ENCODE assay signal across 15 mouse cellular contexts in the genomic region with DNA sequence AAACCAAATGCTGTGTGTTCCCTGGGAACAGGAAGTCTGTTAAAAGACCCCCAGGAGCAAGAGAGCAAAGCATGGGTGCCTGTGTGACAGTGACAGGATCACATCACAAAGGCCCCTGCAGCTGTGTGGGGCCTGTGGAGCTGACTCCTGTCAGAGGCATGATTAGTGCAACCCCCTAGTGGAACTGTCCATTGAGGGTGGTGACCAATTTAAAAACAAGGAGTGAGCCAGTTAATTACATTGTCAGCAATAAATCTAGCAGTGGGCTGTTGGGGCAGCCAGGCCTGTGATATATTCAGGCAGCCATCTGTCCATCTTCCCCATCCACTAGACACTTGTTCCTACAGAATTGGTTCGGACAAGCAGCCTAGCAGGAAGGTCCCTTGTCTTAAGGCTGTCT.
A peak's percentile ranks its signal among the peaks of the same experiment; 100 is the strongest.
DNase-seq lines count a peak whose midpoint lies in the region; ATAC-seq and TF ChIP-seq lines count a peak whose summit lies in the region.
"Had no signal": no experiment of that assay in that cellular context is flagged by ENCODE, and none has a peak within 500 bp of the region (broad histone marks: within the 10 kb centered on the region; RNA-seq: fewer than 3 reads in every experiment).

No protein-coding gene starts in this region.

- WGBS in forebrain, embryonic 10.5 days, result 48% methylated on average over 1 of the region's 1 CpGs
- 29% methylated on average over 1 of the region's 1 CpGs for WGBS in forebrain, postnatal 0 days
- 13% methylated on average over 1 of the region's 1 CpGs for WGBS in neural tube, embryonic 15.5 days
- WGBS in midbrain, embryonic 14.5 days, result 29% methylated on average over 1 of the region's 1 CpGs

- intact Hi-C loops in gastrocnemius, adult 2 months (cut with DNase I), result no loop called here

- no peak overlapping the region for H3K4me2 ChIP-seq in forebrain, postnatal 0 days (ENCODE audit: low read depth)
- no peak overlapping the region for H3K4me2 ChIP-seq in neural tube, embryonic 15.5 days
- no peak overlapping the region for H3K4me2 ChIP-seq in midbrain, embryonic 14.5 days (ENCODE audit: low read length)
- H3K4me2 ChIP-seq: heart, embryonic 13.5 days had no signal

- no peak for ATAC-seq in forebrain, postnatal 0 days
- no peak for ATAC-seq in neural tube, embryonic 15.5 days (ENCODE audit: low FRiP score)
- ATAC-seq in midbrain, embryonic 14.5 days (ENCODE audit: low FRiP score, low TSS enrichment), result peak; percentile 24; the same call in 1 of the 2 replicates
- ATAC-seq: Patski had no signal

- no peak overlapping the region for H3K9ac ChIP-seq in forebrain, postnatal 0 days
- H3K9ac ChIP-seq in neural tube, embryonic 15.5 days (replicated peaks), result no peak overlapping the region
- no peak overlapping the region for H3K9ac ChIP-seq in midbrain, embryonic 14.5 days (replicated peaks; ENCODE audit: low read length)
- H3K9ac ChIP-seq: heart, embryonic 13.5 days had no signal

- DNase-seq in forebrain, embryonic 10.5 days (ENCODE audit: extremely low spot score, low spot score), result no peak
- no peak for DNase-seq in forebrain, postnatal 0 days
- peak; percentile 37 for DNase-seq in neural tube, embryonic 10.5 days (ENCODE audit: extremely low spot score, low spot score)
- DNase-seq in midbrain, embryonic 14.5 days, result no peak
- DNase-seq in gastrocnemius, adult 2 months, result no peak
- DNase-seq in layer of hippocampus, postnatal 14 days (ENCODE audit: low spot score in 2 of 2), result no peak
- DNase-seq in spleen, adult 18-20 months, result no peak
- DNase-seq: cerebellum, adult 18-20 months; kidney, adult 18-20 months; layer of hippocampus, adult 9-11 months; lung, postnatal 4 days; thymus, postnatal 25 days had no signal

- H3K27ac ChIP-seq in forebrain, embryonic 10.5 days, result peak overlapping the region; percentile 41; the same call in 1 of the 2 replicates
- no peak overlapping the region for H3K27ac ChIP-seq in forebrain, postnatal 0 days (ENCODE audit: low read depth, low read length)
- H3K27ac ChIP-seq in neural tube, embryonic 15.5 days (replicated peaks), result no peak overlapping the region
- H3K27ac ChIP-seq in midbrain, embryonic 14.5 days (replicated peaks; ENCODE audit: low read depth, low read length), result no peak overlapping the region
- H3K27ac ChIP-seq in gastrocnemius, adult 2 months, result no peak overlapping the region
- H3K27ac ChIP-seq: heart, embryonic 13.5 days had no signal

- H3K36me3 ChIP-seq in forebrain, embryonic 10.5 days (replicated peaks), result no peaks in the 10 kb centered on the region
- no peaks in the 10 kb centered on the region for H3K36me3 ChIP-seq in forebrain, postnatal 0 days (ENCODE audit: insufficient read depth)
- H3K36me3 ChIP-seq in neural tube, embryonic 15.5 days, result no peaks in the 10 kb centered on the region
- H3K36me3 ChIP-seq in midbrain, embryonic 14.5 days (ENCODE audit: control insufficient read depth, insufficient read depth, low read length), result no peaks in the 10 kb centered on the region
- H3K36me3 ChIP-seq: heart, embryonic 13.5 days had no signal

- TF ChIP-seq CTCF in forebrain, postnatal 0 days (IDR thresholded peaks at IDR 0.05; ENCODE audit: low read depth), result no peak
- TF ChIP-seq CTCF in gastrocnemius, adult 2 months (IDR thresholded peaks at IDR 0.05), result no peak

- no peak overlapping the region for H3K4me3 ChIP-seq in forebrain, embryonic 10.5 days
- H3K4me3 ChIP-seq in forebrain, postnatal 0 days (ENCODE audit: low read depth, low read length), result no peak overlapping the region
- no peak overlapping the region for H3K4me3 ChIP-seq in neural tube, embryonic 15.5 days (replicated peaks)
- H3K4me3 ChIP-seq in midbrain, embryonic 14.5 days (replicated peaks; ENCODE audit: low read depth, low read length), result no peak overlapping the region
- H3K4me3 ChIP-seq in gastrocnemius, adult 2 months, result no peak overlapping the region
- H3K4me3 ChIP-seq: heart, embryonic 13.5 days had no signal

- H3K27me3 ChIP-seq in forebrain, embryonic 10.5 days (ENCODE audit: poor library complexity, severe bottlenecking), result no peaks in the 10 kb centered on the region
- no peaks in the 10 kb centered on the region for H3K27me3 ChIP-seq in forebrain, postnatal 0 days (ENCODE audit: insufficient read depth, low read length)
- H3K27me3 ChIP-seq in neural tube, embryonic 15.5 days (replicated peaks), result no peaks in the 10 kb centered on the region
- no peaks in the 10 kb centered on the region for H3K27me3 ChIP-seq in midbrain, embryonic 14.5 days (ENCODE audit: control insufficient read depth, insufficient read depth, low read length)
- H3K27me3 ChIP-seq: heart, embryonic 13.5 days; Patski had no signal

- H3K4me1 ChIP-seq in forebrain, embryonic 10.5 days, result peaks cover 22% of the 10 kb centered on the region
- no peaks in the 10 kb centered on the region for H3K4me1 ChIP-seq in forebrain, postnatal 0 days (ENCODE audit: insufficient read depth)
- H3K4me1 ChIP-seq in neural tube, embryonic 15.5 days, result no peaks in the 10 kb centered on the region; the same call in 1 of the 2 replicates
- H3K4me1 ChIP-seq in midbrain, embryonic 14.5 days (ENCODE audit: control insufficient read depth, insufficient read depth, low read length), result no peaks in the 10 kb centered on the region
- H3K4me1 ChIP-seq: heart, embryonic 13.5 days had no signal

- H3K9me3 ChIP-seq in forebrain, embryonic 10.5 days, result no peaks in the 10 kb centered on the region
- H3K9me3 ChIP-seq in forebrain, postnatal 0 days (ENCODE audit: low read length), result no peaks in the 10 kb centered on the region
- H3K9me3 ChIP-seq in neural tube, embryonic 15.5 days (replicated peaks), result no peaks in the 10 kb centered on the region
- no peaks in the 10 kb centered on the region for H3K9me3 ChIP-seq in midbrain, embryonic 14.5 days (ENCODE audit: control insufficient read depth, low read length)
- H3K9me3 ChIP-seq: heart, embryonic 13.5 days had no signal
